Mouse (Mus musculus) bone marrow, adult 2 months (tissue): ENCODE results near the gene Capn5.

Experiments used
- CTCF ChIP-seq: fragments of 200-500 bp; IDR thresholded peaks from 2 replicates; pipeline ENCODE4 v1.5.1; 2011; ENCODE audit warnings: low read length, control low read depth; ENCODE audit not compliant: control insufficient read depth, insufficient read depth
- POLR2A ChIP-seq: fragments of 200-500 bp; IDR thresholded peaks from 2 replicates; pipeline ENCODE4 v1.6.1; 2011; ENCODE audit warnings: low read depth, mild to moderate bottlenecking, control low read depth, low read length, borderline replicate concordance; ENCODE audit not compliant: control insufficient read depth

- TF ChIP-seq CTCF (no peak), POLR2A (no peak)
Observed at GRCm38 (mm10) chr7:98177071-98177485, 996 bp downstream of the Capn5 start.
